Mouse (Mus musculus): ENCODE results near the gene Spryd3.
"Not testable (repeated sequence)": the region's sequence is repeated elsewhere in the genome, so short reads cannot be mapped to it uniquely, and the experiment has no call there.

The Spryd3 gene

DNA sequence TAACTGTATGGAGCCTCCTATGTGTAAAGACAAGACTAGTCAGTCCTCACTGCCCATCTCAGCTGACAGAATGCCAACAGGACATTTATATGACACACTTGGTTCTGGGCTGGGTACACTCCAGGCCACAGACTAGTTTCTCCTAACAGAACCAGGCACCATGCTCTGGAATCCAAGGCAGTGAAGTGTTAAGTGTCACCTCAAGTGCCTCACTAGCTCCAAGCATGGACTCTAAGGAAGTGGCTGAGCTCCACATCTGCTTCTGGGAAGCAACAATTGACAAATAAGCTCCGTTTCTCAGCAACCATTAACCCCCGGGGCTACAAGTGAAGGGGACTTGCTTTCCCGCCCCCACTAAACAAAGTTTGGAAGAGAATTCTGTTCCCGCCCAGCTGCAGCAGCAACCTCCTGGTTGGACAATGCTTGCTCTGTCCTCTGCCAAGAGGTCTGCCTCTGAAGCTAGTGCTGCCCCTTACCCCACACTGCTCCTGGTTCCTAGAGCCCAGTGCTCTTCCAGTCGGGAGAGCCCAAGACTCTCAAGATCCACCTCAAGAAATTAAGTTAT lies 38.0 kb downstream of the Spryd3 start:
- peak; percentile 23 to 33 for DNase-seq

- DNase-seq, result peak; percentile 17 to 29
These were observed 38.7 kb downstream of the Spryd3 start for GRCm38 (mm10) chr15:102097147-102097915.

GRCm38 (mm10) chr15:102094988-102095387 lies 41.0 kb downstream of the Spryd3 start:
- DNase-seq, result no peak

GRCm38 (mm10) chr15:102094157-102094556 lies 41.9 kb downstream of the Spryd3 start:
- no peak for DNase-seq

GRCm38 (mm10) chr15:102092222-102092621 lies 43.8 kb downstream of the Spryd3 start:
- DNase-seq, result no peak

- no peak for DNase-seq
These were observed 44.3 kb downstream of the Spryd3 start for GRCm38 (mm10) chr15:102091688-102092087.

- DNase-seq, result no peak
These were observed 44.9 kb downstream of the Spryd3 start for GRCm38 (mm10) chr15:102091063-102091679.

DNA sequence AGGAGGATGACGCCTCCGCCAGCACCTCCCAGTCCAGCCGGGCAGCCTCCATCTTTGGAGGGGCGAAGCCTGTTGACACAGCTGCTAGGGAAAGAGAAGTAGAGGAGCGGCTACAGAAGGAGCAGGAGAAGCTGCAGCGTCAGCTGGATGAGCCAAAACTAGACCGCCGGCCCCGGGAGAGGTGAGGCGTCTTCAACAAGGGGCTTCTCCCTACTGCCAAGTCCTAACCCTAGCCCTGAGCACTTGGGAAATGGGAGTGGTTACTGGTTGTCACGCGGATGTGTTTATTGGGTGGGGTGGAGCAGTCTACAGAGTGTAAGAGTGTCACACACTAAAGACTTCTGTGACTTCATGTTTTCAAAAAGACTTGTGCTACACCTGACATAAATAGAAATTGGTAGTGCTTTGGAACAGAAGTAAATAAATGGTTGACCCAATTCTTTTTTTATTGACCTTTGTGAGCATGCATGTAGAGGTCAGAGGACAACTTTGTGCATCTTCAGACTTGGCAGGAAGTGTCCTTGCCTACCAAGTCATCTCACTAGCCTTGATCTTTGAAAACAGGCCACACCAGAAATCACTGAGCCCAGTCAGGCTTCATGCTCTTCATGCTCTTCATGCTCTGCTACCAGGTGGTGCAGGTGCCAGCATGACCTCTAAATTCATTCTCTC lies 46.0 kb downstream of the Spryd3 start:
- DNase-seq, result peak in 1 of 2 experiments; percentile 47

GRCm38 (mm10) chr15:102083028-102083427 lies 53.0 kb downstream of the Spryd3 start:
- no peak for DNase-seq

DNA sequence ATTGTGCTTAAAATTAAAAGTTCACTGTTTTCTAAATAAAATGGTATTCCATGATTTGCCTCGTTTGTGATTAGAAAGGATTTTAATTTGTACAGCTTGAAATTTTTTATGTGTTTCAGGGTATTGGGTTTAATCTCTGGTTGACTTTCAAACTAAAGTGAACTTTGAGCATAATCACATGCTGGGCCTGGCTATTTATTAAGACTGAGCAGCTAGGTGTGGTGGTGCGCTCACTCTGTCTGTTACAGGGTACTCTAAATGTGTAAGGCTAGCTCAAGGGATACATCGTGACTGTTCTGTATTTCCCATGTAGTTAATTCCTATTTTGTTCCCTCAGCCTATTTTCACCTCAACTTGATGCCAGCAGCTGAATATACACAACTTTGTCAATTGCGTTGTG lies 53.9 kb downstream of the Spryd3 start:
- no peak for DNase-seq

- no peak for DNase-seq
These were observed 55.6 kb downstream of the Spryd3 start for GRCm38 (mm10) chr15:102080429-102080828.

DNA sequence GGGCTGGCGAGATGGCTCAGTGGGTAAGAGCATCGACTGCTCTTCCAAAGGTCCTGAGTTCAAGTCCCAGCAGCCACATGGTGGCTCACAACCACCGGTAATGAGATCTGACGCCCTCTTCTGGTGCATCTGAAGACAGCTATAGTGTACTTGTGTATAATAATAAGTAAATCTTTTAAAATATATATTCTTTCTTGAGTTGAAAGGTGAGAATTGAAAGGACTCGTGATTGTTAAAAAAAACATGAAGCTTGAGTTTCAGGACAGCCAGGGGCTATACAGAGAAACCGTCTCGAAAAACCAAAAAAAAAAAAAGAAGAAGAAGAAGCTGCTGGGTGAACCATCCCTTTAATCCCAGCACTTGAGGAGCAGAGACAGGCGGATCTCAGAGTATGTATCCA lies 56.1 kb downstream of the Spryd3 start:
- DNase-seq, result not testable (repeated sequence)

DNA sequence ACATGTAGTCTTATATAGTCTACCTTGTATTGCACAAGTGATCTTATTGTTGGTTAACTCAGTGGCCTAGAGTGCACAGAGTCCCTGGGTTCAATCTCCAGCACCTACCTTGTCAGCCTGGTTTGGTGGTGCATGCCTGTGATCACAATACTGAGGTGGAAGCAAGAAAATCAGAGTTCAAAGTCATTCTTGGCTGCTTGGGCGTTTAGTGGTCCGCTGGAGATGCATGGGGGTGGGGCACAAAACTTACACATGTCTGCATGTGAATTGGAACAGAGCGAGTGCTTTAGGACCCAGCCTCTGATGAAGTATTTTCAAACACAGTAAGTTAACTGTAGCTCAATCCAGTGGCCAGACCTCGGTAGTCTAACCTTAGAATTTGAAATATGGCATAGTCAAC lies 56.8 kb downstream of the Spryd3 start:
- DNase-seq, result no peak

DNA sequence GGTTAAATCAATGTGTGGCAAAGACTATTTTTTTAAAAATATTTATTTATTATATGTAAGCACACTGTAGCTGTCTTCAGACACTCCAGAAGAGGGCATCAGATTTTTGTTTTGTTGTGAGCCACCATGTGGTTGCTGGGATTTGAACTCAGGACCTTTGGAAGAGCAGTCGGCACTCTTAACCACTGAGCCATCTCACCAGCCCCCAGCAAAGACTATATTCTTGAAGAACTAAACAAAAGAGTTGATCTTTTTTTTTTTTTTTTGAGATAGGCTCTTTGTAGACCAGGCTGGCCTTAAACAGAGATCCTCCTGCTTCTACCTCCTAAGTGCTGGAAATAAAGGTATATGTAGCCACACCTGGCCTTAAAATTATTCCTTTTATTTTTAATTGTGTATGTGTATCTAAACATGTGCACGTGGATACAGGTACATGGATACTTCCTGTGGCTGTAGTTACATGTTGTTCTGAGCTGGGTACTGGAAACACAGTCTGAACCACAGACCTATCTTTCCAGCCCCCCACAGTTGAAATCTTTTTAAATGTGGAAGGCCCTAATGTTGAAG lies 58.8 kb downstream of the Spryd3 start:
- no peak for DNase-seq

DNA sequence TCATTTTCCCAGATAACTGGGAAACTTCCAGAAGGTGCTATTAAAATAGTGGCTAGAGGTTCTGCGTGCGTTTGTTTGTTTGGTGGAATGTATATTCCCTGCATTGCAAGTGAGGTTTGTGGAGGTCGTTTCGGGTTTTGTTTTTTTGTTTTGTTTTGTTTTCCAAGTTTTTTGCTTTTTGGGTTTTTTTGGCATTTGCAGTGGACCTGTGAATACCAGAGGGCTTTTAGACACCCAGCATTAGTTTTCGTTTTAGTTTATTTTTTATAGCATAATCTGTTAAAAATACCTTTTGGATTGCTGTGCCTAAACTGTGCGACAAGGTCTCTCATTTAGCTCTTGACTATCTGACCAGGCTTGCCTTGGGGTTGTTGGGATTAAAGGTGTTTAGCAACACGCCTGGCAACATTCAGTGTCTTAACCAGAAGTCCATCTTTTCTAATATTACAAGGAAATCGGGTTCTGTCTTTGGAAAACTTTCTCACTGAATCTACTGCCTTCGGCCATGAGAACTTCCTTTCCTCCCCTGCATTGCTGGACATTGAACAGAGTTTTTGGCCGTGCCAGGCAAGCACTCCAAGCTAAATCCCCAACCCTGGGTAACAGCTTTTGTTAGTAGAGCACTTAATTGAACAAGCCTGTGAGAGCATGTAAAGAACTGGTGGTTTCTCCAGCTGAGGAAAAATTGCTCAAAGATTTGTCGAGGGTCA lies 61.0 kb downstream of the Spryd3 start:
- no peak for DNase-seq

GRCm38 (mm10) chr15:102074070-102074731 lies 61.8 kb downstream of the Spryd3 start:
- peak; percentile 77 to 87 for DNase-seq

DNA sequence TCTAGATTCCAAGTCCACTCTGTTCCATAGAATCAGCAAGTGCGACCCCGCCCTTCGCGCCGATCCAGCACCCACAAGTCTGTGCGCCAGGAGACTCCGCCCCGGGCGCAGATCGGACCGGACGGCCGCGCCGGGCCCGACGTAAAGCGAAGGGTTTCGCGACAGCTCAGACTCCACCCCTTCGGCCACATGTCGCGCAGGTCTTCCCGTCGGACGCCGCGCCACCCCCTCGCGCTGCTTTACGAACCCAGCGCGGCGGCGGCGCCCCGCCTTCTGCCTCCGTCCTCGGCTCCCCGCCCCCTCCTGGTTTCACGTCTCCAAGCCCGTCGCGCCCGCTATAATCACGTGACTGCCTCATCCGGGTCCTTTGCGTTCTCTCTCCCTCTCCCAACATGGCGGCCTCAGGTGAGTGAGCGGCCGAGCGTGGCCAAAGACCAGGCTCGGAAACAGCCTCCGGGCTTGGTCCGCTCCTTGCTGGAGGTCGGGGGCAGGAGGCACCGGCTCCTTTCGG lies 62.4 kb downstream of the Spryd3 start, which contains the start of gene Eif4b:
TSS of gene Eif4b (plus strand) at position 215 of the 511 bp plus-strand sequence.
- peak; percentile 99 to 100 for DNase-seq

DNA sequence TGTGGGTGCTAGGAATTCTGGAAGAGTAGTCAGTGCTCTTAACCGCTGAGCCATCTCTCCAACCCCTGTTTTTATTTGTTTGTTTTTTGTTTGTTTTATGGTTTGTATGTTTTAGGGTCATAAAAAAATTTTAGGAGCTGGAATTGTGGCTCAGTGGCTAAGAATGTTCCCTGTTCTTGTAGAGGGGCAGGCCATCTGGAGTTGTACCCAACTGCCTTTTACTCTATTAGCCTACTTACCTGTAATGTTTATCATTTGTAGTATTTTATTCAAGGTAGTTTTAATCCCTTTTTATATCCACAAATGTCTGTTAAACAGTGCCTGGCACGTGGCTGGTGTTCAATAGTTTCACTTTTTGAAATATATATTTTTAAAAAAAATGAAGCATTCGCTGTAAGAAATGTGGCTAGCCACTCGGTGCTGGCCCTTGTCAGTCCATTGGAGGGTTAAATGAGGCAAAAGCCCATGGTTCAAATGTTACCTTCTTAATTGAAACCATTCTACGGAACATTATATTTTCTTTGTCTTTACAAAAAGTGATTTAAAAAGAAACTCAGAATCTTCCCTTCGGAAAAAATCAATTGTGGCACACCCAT lies 63.0 kb downstream of the Spryd3 start:
- DNase-seq, result no peak

GRCm38 (mm10) chr15:102070476-102071467 lies 65.3 kb downstream of the Spryd3 start:
- DNase-seq, result no peak
